Mouse (Mus musculus) liver, postnatal 0 days (tissue): ENCODE data around the gene Ankmy1.

Source experiments
- CTCF ChIP-seq: sonication (generic); IDR thresholded peaks from 2 replicates; pipeline ENCODE4 v1.5.1; 2016; ENCODE audit warnings: antibody characterized with exemption, low read depth
- EP300 ChIP-seq: IDR thresholded peaks from 2 replicates; pipeline ENCODE4 v1.6.1; 2016; ENCODE audit warnings: antibody characterized with exemption, low read depth, mild to moderate bottlenecking

DNA sequence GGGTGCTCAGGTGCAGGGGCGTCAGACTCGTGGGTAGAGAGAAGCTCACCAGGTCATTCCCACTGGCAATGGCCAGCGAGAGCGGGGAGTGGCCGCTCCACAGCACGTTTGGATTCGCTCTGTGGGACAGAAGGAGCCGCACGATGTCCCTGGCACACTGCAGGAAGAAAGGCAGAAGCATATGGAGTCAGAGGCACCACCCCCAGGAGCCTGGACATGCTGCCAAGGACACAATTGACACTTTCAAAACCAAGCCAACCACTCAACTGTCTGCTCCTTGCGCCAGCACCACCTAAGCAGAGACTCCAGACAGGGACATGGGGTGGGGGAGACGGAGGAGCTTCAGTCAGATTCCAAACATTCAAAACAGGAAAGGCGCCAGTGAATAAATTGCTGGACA is 23.4 kb downstream of the Ankmy1 start:
- TF ChIP-seq CTCF (no peak), EP300 (no peak)
